Mouse (Mus musculus): Measurements from ENCODE around the gene Wscd1. TPM values are rescaled to one million over a fixed set of nuclear protein-coding genes. Genes with fewer than 3 reads are reported as not detected.
"Not testable (repeated sequence)": the region's sequence is repeated elsewhere in the genome, so short reads cannot be mapped to it uniquely, and the experiment has no call there.

Wscd1 gene
- total RNA-seq, 2 experiments from 2014 or later, result 12.2 to 13.0 TPM

- intact Hi-C loops (cut with DNase I), result no loop called here
- peak in 1 of 2 experiments; percentile 2 for DNase-seq
These were observed 68.4 kb downstream of the Wscd1 start for GRCm38 (mm10) chr11:71818111-71818510.

GRCm38 (mm10) chr11:71819901-71820300 is 70.2 kb downstream of the Wscd1 start:
- intact Hi-C loops (cut with DNase I), result no loop called here
- DNase-seq, result no peak

- intact Hi-C loops (cut with DNase I), result no loop called here
- no peak for DNase-seq
These were observed 71.1 kb downstream of the Wscd1 start for GRCm38 (mm10) chr11:71820847-71821246.

- DNase-seq; intact Hi-C loops (cut with DNase I): not testable (repeated sequence)
These were observed 71.8 kb downstream of the Wscd1 start for GRCm38 (mm10) chr11:71821526-71821925.

- DNase-seq, result no peak
- intact Hi-C loops (cut with DNase I), result no loop called here
These were observed 72.3 kb downstream of the Wscd1 start for GRCm38 (mm10) chr11:71822031-71822430.

- intact Hi-C loops (cut with DNase I), result no loop called here
- no peak for DNase-seq
These were observed 75.3 kb downstream of the Wscd1 start for GRCm38 (mm10) chr11:71824971-71825370.
